Mouse (Mus musculus) skeletal muscle tissue, postnatal 0 days (tissue): ENCODE results near the gene Npdc1. TPM values are rescaled to one million over a fixed set of nuclear protein-coding genes. Genes with fewer than 3 reads are reported as not detected.

Source experiments
- microRNA-seq, 2 experiments: library from miRNA; unstranded; fragments of <30 nt; microRNA quantifications; one replicate each; pipeline ENCODE4; 2016
- polyA plus RNA-seq: library from polyadenylated mRNA; unstranded; fragments of >200 nt; fragmentation: Nextera tagmentation; extraction: Ambion mirVana; gene quantifications from 2 replicates; pipeline ENCODE4 v1.2.1, GENCODE M21; 2015

Gene Npdc1
- 19.3 and 28.5 TPM in 2 replicates for polyA plus RNA-seq

GRCm38 (mm10) chr2:25399051-25399450 lies at the start of gene Npdc1:
TSS of gene Npdc1 (plus strand) at chr2:25399351.

GRCm38 (mm10) chr2:25356208-25357079 lies 42.7 kb upstream of the Npdc1 start, which contains the start of gene Dpp7:
TSS of gene Dpp7 (minus strand) at chr2:25356359.

GRCm38 (mm10) chr2:25365091-25365761 lies 33.9 kb upstream of the Npdc1 start, which contains the start of gene Uap1l1:
TSS of gene Uap1l1 (minus strand) at chr2:25365682.

GRCm38 (mm10) chr2:25371764-25372643 lies 27.1 kb upstream of the Npdc1 start, which contains the start of gene Sapcd2:
TSS of gene Sapcd2 (plus strand) at chr2:25372321.

GRCm38 (mm10) chr2:25395721-25396596 lies 3.2 kb upstream of the Npdc1 start, which contains the start of gene Entpd2:
TSS of gene Entpd2 (plus strand) at chr2:25395874.

GRCm38 (mm10) chr2:25422587-25423410 lies 23.6 kb downstream of the Npdc1 start, which contains the start of gene Fut7:
TSS of gene Fut7 (plus strand) at chr2:25423267.

GRCm38 (mm10) chr2:25428442-25429236 lies 29.5 kb downstream of the Npdc1 start, which contains the start of gene Abca2:
TSS of gene Abca2 (plus strand) at chr2:25428703.

GRCm38 (mm10) chr2:25456205-25456953 lies 57.2 kb downstream of the Npdc1 start, which contains the start of gene Clic3:
TSS of gene Clic3 (plus strand) at chr2:25456838.

Small RNA genes lying within 50 kb of the gene (microRNA-seq; reads per million reads assigned to microRNA genes)
- 0.30 to 0.64 reads per million in 2 experiments for gene Mir3087

Other genes with a start within 250 kb of the Npdc1 start
- 9.5 and 13.8 TPM in 2 replicates for gene Nrarp, start 218.6 kb upstream of the Npdc1 start, polyA plus RNA-seq
- 2.5 and 3.6 TPM in 2 replicates for gene Tor4a, start 202.5 kb upstream of the Npdc1 start, polyA plus RNA-seq
- 42.2 and 43.2 TPM in 2 replicates for gene Nelfb, start 187.9 kb upstream of the Npdc1 start, polyA plus RNA-seq
- gene Stpg3, start 184.7 kb upstream of the Npdc1 start, polyA plus RNA-seq: not detected in 2 replicates
- 0.19 TPM in 1 of 2 replicates, not detected in the other for gene Fam166a, start 180.6 kb upstream of the Npdc1 start, polyA plus RNA-seq
- 141 and 191 TPM in 2 replicates for gene Tubb4b, start 174.6 kb upstream of the Npdc1 start, polyA plus RNA-seq
- gene Slc34a3, start 165.0 kb upstream of the Npdc1 start, polyA plus RNA-seq: not detected in 2 replicates
- not detected in 2 replicates for gene Rnf224, start 162.6 kb upstream of the Npdc1 start, polyA plus RNA-seq
- gene Rnf208, start 157.1 kb upstream of the Npdc1 start, polyA plus RNA-seq: 0.50 and 1.5 TPM in 2 replicates
- 8.6 TPM in 1 of 2 replicates, not detected in the other for gene Cysrt1, start 156.9 kb upstream of the Npdc1 start, polyA plus RNA-seq
- gene AL732309.1, start 152.5 kb upstream of the Npdc1 start, polyA plus RNA-seq: 1.2 and 2.0 TPM in 2 replicates
- gene Tmem203, start 143.9 kb upstream of the Npdc1 start, polyA plus RNA-seq: 27.2 and 29.6 TPM in 2 replicates
- 3.0 and 3.9 TPM in 2 replicates for gene Tprn, start 136.7 kb upstream of the Npdc1 start, polyA plus RNA-seq
- 102 and 122 TPM in 2 replicates for gene Ssna1, start 126.9 kb upstream of the Npdc1 start, polyA plus RNA-seq
- gene Anapc2, start 126.9 kb upstream of the Npdc1 start, polyA plus RNA-seq: 51.7 and 54.8 TPM in 2 replicates
- gene Tmem210, start 111.2 kb upstream of the Npdc1 start, polyA plus RNA-seq: not detected in 2 replicates
- gene Lrrc26, start 109.4 kb upstream of the Npdc1 start, polyA plus RNA-seq: 0.12 and 0.15 TPM in 2 replicates
- gene Grin1, start 80.2 kb upstream of the Npdc1 start, polyA plus RNA-seq: not detected in 2 replicates
- 29.6 and 33.0 TPM in 2 replicates for gene Man1b1, start 67.0 kb upstream of the Npdc1 start, polyA plus RNA-seq
- gene Dpp7, start 43.0 kb upstream of the Npdc1 start, polyA plus RNA-seq: 8.7 and 10.9 TPM in 2 replicates
- 12.4 and 16.8 TPM in 2 replicates for gene Uap1l1, start 33.7 kb upstream of the Npdc1 start, polyA plus RNA-seq
- 5.8 and 6.4 TPM in 2 replicates for gene Sapcd2, start 27.0 kb upstream of the Npdc1 start, polyA plus RNA-seq
- 30.8 and 32.7 TPM in 2 replicates for gene Entpd2, start 3.5 kb upstream of the Npdc1 start, polyA plus RNA-seq
- gene Fut7, start 23.9 kb downstream of the Npdc1 start, polyA plus RNA-seq: 0.06 TPM in 1 of 2 replicates, not detected in the other
- gene Abca2, start 29.4 kb downstream of the Npdc1 start, polyA plus RNA-seq: 1.2 and 1.6 TPM in 2 replicates
- gene Clic3, start 57.5 kb downstream of the Npdc1 start, polyA plus RNA-seq: 1.0 and 6.2 TPM in 2 replicates
- 56.6 and 62.1 TPM in 2 replicates for gene Paxx, start 61.7 kb downstream of the Npdc1 start, polyA plus RNA-seq
- gene Ptgds, start 70.7 kb downstream of the Npdc1 start, polyA plus RNA-seq: 11.8 and 13.3 TPM in 2 replicates
- not detected in 2 replicates for gene Lcn12, start 94.6 kb downstream of the Npdc1 start, polyA plus RNA-seq
- gene Fbxw5, start 101.4 kb downstream of the Npdc1 start, polyA plus RNA-seq: 56.1 and 56.8 TPM in 2 replicates
- 2.9 and 4.1 TPM in 2 replicates for gene C8g, start 102.4 kb downstream of the Npdc1 start, polyA plus RNA-seq
- 13.9 and 15.5 TPM in 2 replicates for gene Traf2, start 147.6 kb downstream of the Npdc1 start, polyA plus RNA-seq
- gene Edf1, start 158.5 kb downstream of the Npdc1 start, polyA plus RNA-seq: 314 and 359 TPM in 2 replicates
- 0.45 and 0.50 TPM in 2 replicates for gene Mamdc4, start 175.5 kb downstream of the Npdc1 start, polyA plus RNA-seq
- gene Phpt1, start 175.9 kb downstream of the Npdc1 start, polyA plus RNA-seq: 93.0 and 102 TPM in 2 replicates
- gene Ajm1, start 182.4 kb downstream of the Npdc1 start, polyA plus RNA-seq: 0.18 TPM in 1 of 2 replicates, not detected in the other
- gene Rabl6, start 209.2 kb downstream of the Npdc1 start, polyA plus RNA-seq: 37.7 TPM in 2 replicates
- 0.35 and 0.42 TPM in 2 replicates for gene Ccdc183, start 218.3 kb downstream of the Npdc1 start, polyA plus RNA-seq
- 22.0 and 25.0 TPM in 2 replicates for gene Tmem141, start 222.7 kb downstream of the Npdc1 start, polyA plus RNA-seq
- 12.6 and 21.8 TPM in 2 replicates for gene Fcna, start 228.7 kb downstream of the Npdc1 start, polyA plus RNA-seq